Mouse (Mus musculus) thymus, adult 18-20 months (tissue): Measurements from ENCODE around the gene Epas1.

ENCODE experiments used
- DNase-seq, 2 experiments: peaks; one replicate each; pipeline ENCODE4 v3.0.0; 2022; ENCODE audit warnings: mixed read lengths in 2 of 2

Gene Epas1

GRCm38 (mm10) chr17:86753130-86753821 is at the start of gene Epas1:
TSS of gene Epas1 (plus strand) at chr17:86753700.
- DNase-seq: peak; percentile 77 to 82

DNA sequence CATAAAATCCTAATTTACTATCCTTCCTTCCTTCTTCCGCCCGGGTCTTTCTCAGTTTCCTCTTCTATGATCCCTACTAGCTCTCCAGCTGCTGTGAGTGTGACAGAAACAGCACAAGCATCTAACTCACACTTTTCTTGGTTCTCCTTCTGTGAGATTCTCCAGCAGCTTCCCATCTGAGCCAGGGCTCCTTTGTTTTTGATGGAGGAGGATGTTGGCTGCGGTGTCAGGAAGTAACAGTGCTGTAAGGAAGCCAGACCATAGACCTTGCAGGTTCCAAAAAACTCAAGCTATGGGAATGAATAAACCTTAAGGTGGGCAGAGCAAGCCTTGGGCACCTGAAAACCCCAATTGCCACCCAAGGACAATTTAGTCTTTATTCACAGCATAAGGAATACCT is 48.3 kb upstream of the Epas1 start:
- DNase-seq: no peak

DNA sequence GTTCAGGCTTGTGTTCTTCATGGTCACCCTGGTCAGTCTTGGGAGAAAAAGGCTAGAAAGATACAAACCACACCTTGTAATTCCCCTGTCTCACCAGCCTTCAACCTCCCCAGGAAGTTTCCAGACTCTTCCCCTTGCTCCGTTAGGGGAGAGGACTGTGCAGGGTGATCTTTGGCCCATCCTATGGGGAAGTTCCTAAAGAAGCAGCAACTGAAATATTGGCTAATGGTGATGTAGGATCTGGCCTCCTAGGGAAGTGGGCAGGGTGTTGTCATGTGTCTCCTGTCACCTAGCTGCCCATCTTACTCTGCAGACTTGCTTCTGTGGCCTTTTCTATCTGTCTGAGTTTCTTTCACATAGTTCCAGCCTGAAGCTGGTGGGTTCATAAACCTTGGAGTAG is 47.0 kb upstream of the Epas1 start:
- DNase-seq: no peak

GRCm38 (mm10) chr17:86709803-86710202 is 43.7 kb upstream of the Epas1 start:
- DNase-seq: no peak

DNA sequence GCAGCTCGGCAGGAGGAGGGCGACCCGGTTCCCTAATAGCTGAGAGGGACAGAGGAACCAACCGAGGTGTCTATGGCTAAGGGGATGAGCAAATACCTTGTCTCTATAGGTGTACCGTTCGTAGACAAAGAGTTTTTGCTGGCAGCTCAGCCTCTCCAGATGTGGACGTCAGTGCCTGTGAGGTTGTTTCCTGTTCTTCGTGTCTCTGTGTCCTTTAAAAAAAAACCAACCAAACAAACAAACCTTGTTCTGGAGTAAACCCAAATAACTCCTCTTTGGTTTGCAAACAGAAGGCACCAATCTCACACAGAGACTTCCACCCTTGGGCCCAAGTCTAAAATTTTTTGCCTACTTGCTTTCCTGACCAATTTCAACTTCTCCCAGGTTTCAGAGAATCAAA is 43.1 kb upstream of the Epas1 start:
- DNase-seq: no peak

- no peak for DNase-seq
These were observed 41.6 kb upstream of the Epas1 start for GRCm38 (mm10) chr17:86711949-86712348.

GRCm38 (mm10) chr17:86712601-86713000 is 40.9 kb upstream of the Epas1 start:
- DNase-seq: no peak

DNA sequence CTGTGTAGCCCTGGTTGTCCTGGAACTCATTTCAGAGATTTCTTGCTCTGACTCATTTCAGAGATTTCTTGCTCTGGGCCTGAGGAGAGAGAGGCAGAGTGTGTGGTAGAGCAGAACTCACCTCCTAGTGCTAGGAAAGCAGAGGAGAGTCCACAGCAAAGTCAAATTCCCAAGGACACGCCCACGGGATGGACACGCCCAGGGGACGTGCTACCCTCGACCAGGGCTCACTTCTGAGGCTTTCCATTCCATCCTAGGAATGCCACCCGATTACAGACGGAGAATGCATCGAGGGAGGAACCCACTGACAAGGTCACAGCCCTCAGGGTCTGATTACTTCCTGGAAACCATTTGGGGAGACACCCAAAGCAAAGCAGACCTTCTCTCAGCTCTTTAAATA is 39.9 kb upstream of the Epas1 start:
- no peak for DNase-seq

DNA sequence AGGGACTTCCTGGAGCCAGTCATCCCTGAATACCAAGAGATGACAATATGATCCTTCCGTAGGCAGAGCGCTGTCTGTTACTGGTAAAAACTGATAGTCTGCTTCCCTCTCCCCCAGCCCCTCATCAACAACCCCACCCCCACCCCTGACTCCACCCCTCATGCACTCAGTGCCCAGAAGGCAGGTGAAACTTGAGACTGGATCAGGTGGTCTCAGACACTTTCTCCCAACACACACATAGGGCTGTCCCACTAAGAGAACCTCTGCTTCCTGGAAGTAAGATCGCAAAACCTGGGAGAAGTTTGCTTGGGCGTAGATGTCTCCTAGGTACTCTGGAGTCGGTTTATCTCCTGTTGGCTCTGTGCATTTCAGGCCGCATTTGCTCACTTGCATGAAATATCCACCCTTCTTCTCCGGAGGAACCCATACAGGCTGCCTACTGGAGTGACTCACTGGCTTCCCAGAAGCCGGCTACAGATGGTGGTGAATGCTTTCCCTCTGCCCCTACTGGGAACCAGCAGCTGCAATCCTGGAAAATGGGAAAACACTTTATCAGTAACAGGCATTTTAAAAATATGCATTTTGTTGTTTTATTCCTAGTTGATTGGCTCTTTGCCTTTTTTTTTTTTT is 28.6 kb upstream of the Epas1 start:
- no peak for DNase-seq

GRCm38 (mm10) chr17:86726480-86726879 is 27.0 kb upstream of the Epas1 start:
- DNase-seq: no peak

- DNase-seq: no peak
These were observed 26.5 kb upstream of the Epas1 start for GRCm38 (mm10) chr17:86727031-86727430.

GRCm38 (mm10) chr17:86731273-86731672 is 22.2 kb upstream of the Epas1 start:
- no peak for DNase-seq

- DNase-seq: peak; percentile 82 to 86
These were observed 21.5 kb upstream of the Epas1 start for GRCm38 (mm10) chr17:86732024-86732423.

- no peak for DNase-seq
These were observed 21.0 kb upstream of the Epas1 start for GRCm38 (mm10) chr17:86732522-86732921.

DNA sequence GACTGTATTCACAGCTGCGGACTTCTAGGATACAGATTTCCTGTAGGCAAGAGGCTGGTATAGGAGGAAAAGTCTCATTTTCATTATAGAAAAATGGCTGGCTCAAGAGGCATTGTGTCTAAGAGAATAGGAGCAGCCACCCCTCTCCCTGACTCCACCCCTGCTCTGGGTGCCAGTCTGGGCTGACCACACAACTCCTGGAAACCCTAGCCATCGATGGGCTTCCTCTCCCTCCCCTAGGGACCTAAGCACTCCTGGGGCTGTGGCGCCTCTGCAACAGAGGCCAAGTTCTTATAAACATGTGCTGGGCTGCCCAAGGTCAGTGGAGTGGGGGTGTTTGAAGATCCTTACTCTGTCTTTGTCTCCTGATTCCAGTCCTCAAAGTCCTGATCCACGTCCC is 19.9 kb upstream of the Epas1 start:
- DNase-seq: no peak

DNA sequence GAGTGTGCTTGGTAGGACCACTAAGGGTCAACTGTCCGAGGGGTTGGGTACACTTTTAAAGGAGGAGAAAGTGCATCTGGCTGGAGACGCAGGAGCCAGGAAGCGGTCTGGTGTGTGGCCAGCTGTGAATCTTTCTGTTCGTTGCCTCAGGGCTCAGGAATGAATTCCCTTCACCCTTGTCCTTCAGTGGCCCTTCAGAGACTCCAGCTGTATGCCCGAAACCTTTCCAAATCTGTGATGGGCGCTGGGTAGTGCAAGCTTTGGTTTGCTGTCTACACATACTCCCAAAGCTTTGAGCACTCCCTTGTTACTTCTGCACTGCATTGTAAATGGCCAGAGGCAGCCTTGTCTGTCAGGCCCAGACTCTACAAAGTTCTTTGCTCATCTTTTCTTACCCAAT is 15.0 kb upstream of the Epas1 start:
- no peak for DNase-seq

DNA sequence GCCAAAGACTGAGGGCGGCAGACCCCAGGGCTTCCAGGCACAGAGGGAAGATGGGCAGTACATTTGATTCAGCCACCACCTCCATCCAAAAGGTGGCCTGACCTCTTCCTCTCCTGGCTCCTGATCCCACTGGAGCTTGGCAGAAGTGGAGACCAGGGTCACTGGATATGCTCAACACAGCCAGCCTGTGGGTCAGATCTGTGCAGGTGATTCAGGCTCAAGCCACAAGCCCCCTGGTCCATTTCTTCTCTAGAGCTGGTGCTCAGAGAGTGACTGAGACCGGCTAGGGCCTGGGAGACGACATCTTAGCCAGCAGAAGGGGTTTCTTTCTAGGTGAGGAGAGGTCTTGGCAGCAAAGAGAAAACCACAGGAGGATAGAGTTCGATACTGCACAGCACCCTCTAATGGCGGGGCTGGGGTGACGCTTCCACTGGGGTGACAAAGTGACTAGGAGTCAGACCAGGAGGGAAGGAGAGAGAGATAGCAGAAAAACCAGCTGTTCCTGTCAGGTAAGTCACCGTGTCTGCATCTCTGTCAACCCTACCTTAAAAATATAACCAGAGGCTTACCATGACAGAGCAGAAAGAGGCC is 10.1 kb upstream of the Epas1 start:
- DNase-seq: no peak

DNA sequence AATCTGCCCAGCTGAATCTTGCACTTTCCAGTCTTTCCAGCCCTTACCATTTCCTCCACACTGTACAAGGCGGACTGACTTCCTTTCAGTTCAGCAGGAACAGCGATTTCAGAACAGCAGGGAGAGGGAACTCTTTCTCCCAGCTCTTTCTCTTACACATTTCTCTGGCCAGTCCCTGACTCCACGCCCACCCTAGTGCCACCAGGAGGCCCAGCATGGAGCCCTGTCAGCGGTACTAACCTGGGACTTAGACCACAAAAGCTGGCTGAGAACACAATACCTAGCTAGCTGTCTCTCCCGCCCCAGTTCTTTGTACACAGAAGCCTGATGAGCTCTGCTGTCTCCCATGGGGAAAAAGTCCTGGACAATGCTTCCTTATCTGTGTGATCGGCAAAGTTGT is 8.6 kb upstream of the Epas1 start:
- DNase-seq: no peak

DNA sequence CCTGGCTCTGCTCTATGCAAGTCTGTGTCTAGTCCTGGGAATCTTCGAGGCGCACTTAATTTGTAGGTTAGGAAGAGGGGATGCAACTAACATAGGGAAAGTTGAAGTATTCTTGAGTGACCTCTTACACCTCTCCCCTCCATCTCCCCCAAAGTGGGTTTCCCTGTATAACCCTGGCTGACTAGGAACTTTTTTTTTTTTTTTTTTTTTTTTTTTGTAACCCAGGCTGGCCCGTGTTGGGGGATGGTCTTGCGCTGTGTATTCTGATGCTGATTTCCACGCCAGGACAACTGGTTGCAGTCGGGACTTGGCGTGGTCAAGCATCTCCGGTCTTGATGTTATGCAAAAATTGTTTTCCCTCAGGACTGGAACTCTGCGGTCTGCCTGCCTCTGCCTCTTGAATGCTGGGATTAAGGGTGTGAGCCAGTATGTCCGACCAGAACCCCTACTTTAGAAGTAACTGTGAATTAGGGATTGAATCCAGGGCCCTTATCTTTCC is 2.1 kb upstream of the Epas1 start:
- DNase-seq: no peak

DNA sequence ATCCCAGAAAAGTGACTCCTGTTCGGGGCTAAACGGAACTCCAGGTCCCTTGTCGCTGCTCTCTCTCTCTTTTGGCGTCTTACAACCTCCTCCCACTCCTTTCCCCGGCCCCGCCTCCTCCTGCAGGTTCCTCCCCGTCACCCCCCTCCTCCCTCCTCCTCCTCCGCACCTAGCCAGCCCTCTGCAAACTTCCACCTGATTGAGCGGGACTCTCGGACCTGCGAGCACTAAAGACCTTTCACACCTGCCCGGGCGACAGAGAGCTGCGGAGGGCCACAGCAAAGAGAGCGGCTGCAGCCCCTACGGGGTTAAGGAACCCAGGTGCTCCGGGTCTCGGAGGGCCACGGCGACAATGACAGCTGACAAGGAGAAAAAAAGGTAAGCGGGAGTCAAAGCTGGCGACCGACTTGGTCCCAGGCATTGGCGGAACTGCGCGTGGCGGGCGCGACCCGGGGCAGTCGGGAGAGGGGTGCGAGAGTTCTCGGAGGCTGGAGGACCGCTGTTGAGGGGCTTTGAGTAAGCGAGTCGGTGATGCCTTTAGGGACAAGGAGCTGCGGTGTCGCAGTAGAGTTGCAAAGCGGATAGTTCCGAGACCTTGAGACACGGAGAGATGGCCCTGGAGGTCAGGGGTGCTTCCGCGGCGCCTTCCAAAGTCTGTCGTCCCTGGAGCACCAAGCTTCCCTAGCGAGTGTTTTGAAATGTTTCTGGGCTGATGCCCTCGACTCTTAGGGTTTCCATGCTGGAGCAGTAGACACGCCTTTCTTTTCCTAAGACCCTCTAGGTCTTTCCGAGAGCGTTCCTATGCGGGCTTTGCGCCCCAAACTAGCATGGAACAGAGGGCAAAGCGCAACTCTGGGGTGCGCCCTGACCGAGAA is 668 bp downstream of the Epas1 start:
- DNase-seq: peak; percentile 59 to 61

DNA sequence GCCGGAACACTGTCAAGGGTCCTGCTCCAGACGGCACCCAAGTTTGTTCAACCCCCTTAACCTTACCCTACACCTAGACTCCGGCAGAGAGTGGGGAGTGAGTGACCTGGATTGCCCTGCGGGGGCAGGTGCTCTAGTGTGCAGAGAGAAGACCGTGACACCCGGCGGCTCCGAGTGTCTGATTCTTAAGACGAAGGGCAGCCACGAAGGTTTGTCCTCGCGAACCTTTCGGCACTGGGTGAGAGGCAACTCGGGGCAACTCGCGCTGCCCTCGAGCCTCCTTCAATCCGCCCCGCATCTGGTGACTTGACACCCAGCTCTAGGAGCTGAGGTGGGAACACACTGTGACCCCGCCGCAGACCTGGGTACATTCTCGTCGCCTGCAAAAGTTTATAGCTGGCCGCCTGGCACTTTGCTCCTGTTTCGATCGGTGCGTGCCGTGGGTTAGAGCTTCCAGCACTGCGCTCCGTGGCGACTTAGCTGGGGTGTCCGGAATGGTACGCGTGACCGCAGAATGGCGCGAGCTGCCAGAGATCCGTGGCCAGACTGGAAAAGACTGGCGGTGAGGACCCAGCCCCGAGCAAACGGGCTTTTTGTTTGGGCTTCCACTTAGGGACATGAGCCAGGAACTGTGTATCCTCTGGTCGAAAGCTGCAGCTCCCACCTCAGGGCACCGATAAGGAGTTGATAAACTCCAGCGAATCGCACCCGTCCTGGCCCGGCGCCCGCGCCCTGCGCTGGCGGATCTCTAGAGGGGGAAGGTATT is 1.5 kb downstream of the Epas1 start:
- peak; percentile 9 to 13 for DNase-seq

DNA sequence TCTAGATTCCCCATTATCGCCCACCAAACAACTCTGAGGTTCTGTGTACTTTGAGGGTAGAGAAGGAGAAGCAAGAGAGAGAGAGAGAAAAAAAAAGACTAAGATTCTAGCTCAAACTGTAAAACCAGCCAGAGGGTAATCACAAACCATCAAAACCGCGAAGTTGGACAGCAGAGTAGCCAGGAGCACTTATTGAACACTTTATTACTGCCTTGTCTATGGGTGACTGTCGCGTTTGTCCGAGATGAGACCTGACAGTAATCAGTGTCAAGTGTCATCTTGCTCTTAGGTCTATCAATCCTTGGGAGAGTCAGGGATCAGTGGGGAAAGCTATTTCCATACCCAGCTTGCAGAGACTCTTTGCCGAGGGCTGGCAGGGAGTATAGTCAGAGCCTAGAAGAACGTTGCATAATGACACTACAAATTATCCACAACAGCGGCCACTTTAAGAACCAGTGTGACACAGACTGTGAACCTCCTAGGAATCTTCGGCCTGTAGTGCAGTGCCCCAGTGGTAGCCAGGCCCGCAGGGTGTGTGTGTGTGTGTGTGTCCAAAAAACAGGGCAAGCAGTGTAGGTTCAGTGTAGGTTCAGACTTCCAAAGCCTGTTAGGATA is 2.2 kb downstream of the Epas1 start:
- no peak for DNase-seq
